Mouse (Mus musculus) ES-E14 (cell line): Measurements from ENCODE around the gene Gatad2a. TPM values are rescaled to one million over a fixed set of nuclear protein-coding genes. Genes with fewer than 3 reads are reported as not detected.

Experiments used
- DNase-seq: peaks from one replicate; pipeline ENCODE4 v3.0.0-alpha.2; 2013; ENCODE audit warnings: low read depth, low spot score
- H3K27ac ChIP-seq: 2 replicates; pipeline ENCODE4 v1.5.1; 2012; ENCODE audit warnings: low read depth, mild to moderate bottlenecking, low read length, moderate library complexity, mixed read lengths; ENCODE audit not compliant: poor library complexity, insufficient read depth, severe bottlenecking
- H3K36me3 ChIP-seq: 2 replicates; pipeline ENCODE4 v1.6.1; 2012; ENCODE audit warnings: mild to moderate bottlenecking, low read length, moderate library complexity, mixed read lengths; ENCODE audit not compliant: control insufficient read depth, poor library complexity, insufficient read depth, severe bottlenecking
- H3K4me1 ChIP-seq, 2 experiments: fragments of 150-350 bp in 1 of 2; sonication (generic) in 1 of 2; 2 replicates each; pipeline ENCODE4 v1.6.1; 2012; ENCODE audit warnings: low read length in 2 of 2, mild to moderate bottlenecking in 1 of 2, mixed read lengths in 1 of 2; ENCODE audit not compliant: control insufficient read depth in 2 of 2, insufficient read depth in 2 of 2, poor library complexity in 1 of 2
- H3K4me3 ChIP-seq, 2 experiments: fragments of 150-350 bp in 1 of 2; sonication (generic) in 1 of 2; 2 replicates each; pipeline ENCODE4 v1.5.1; 2012; ENCODE audit warnings: low read length in 2 of 2, low read depth in 1 of 2, mild to moderate bottlenecking in 1 of 2, mixed read lengths in 1 of 2; ENCODE audit not compliant: insufficient read depth in 1 of 2, poor library complexity in 1 of 2, severe bottlenecking in 1 of 2
- H3K9ac ChIP-seq: 2 replicates; pipeline ENCODE4 v1.6.1; 2012; ENCODE audit warnings: low read depth, mild to moderate bottlenecking, low read length, mixed read lengths; ENCODE audit not compliant: poor library complexity, insufficient read depth, severe bottlenecking
- H3K9me3 ChIP-seq: fragments of 150-350 bp; sonication (generic); 2 replicates; pipeline ENCODE4 v1.6.1; 2012; ENCODE audit warnings: low read depth, mild to moderate bottlenecking, low read length; ENCODE audit not compliant: control insufficient read depth, insufficient read depth
- CHD2 ChIP-seq: IDR thresholded peaks from 2 replicates; pipeline ENCODE4 v1.6.1; 2014; ENCODE audit warnings: mild to moderate bottlenecking, low read depth, low read length, inconsistent platforms
- HCFC1 ChIP-seq: IDR thresholded peaks from 2 replicates; pipeline ENCODE4 v1.6.1; 2012; ENCODE audit warnings: low read length, inconsistent platforms, borderline replicate concordance; ENCODE audit not compliant: insufficient read depth
- MAFK ChIP-seq: IDR thresholded peaks from 2 replicates; pipeline ENCODE4 v1.6.1; 2014; ENCODE audit warnings: mild to moderate bottlenecking, low read depth, low read length, inconsistent platforms; ENCODE audit not compliant: insufficient read depth
- ZC3H11A ChIP-seq: IDR thresholded peaks from 2 replicates; pipeline ENCODE4 v1.6.1; 2012; ENCODE audit warnings: low read depth, mild to moderate bottlenecking, inconsistent platforms, low read length, borderline replicate concordance
- ZNF384 ChIP-seq: IDR thresholded peaks from 2 replicates; pipeline ENCODE4 v1.6.1; 2012; ENCODE audit warnings: low read depth, low read length, inconsistent platforms
- in situ Hi-C, 2 experiments: fragments of 600-800 bp; cut with MboI; formaldehyde crosslinking; loops; one replicate each; pipeline ENCODE4 v1.15.1; 2025; ENCODE audit warnings: low sequenced_read_pairs in 2 of 2, inconsistent platforms in 1 of 2; ENCODE audit not compliant: unreplicated experiment in 2 of 2
- total RNA-seq: library from RNA; depleted of rRNA; stranded (reverse); fragments of 300-350 nt; gene quantifications from 2 replicates; pipeline ENCODE4 v1.2.3, GENCODE M21; 2012

Gene Gatad2a
- total RNA-seq, 1 experiment: 139 TPM

GRCm38 (mm10) chr8:69903063-69903542, 93.1 kb downstream of the Gatad2a start:
- TF ChIP-seq ZC3H11A (no peak), MAFK (no peak), CHD2 (no peak), HCFC1 (no peak), ZNF384 (no peak)
- Histone ChIP-seq H3K36me3 (peaks cover 4% of the 10 kb centered on the region), H3K4me1 (peaks cover 0 to 15% of the 10 kb centered on the region in 2 experiments; a peak in 2 of 4 replicates), H3K9ac (peak overlapping the region; percentile 92), H3K27ac (peak overlapping the region; percentile 64), H3K9me3 (no peaks in the 10 kb centered on the region), H3K4me3 (peak overlapping the region; percentile 65 to 67)
- DNase-seq: peak; percentile 100
- in situ Hi-C loops: no loop called here

GRCm38 (mm10) chr8:69902163-69903062, 93.8 kb downstream of the Gatad2a start, which contains the start of the genes Tssk6, Ndufa13 and Yjefn3:
TSS of gene Tssk6 (plus strand) at chr8:69902184.
TSS of gene Ndufa13 (minus strand) at chr8:69902558.
TSS of gene Yjefn3 (minus strand) at chr8:69902712.
- peak within 1 kb of the TSS; percentile 64 for H3K27ac ChIP-seq
- peak within 1 kb of the TSS; percentile 72 to 87 for H3K4me3 ChIP-seq
- H3K9ac ChIP-seq: peak within 1 kb of the TSS; percentile 92
- H3K4me1 ChIP-seq: peaks cover 0 to 16% of the 10 kb centered on the region in 2 experiments; a peak in 2 of 4 replicates
- H3K9me3 ChIP-seq: no peaks in the 10 kb centered on the region
- TF ChIP-seq ZNF384: no peak
- no peak for TF ChIP-seq HCFC1
- TF ChIP-seq MAFK: no peak
- TF ChIP-seq ZC3H11A: no peak
- no peak for TF ChIP-seq CHD2
- in situ Hi-C loops: no loop called here
- peaks cover 5% of the 10 kb centered on the region for H3K36me3 ChIP-seq
- DNase-seq: no peak

GRCm38 (mm10) chr8:69901484-69902162, 94.6 kb downstream of the Gatad2a start:
- in situ Hi-C loops: no loop called here
- H3K9ac ChIP-seq: peak overlapping the region; percentile 92
- peaks cover 0 to 16% of the 10 kb centered on the region in 2 experiments; a peak in 2 of 4 replicates for H3K4me1 ChIP-seq

GRCm38 (mm10) chr8:69900895-69901451, 95.2 kb downstream of the Gatad2a start:
- Histone ChIP-seq H3K9me3 (no peaks in the 10 kb centered on the region), H3K27ac (peak overlapping the region; percentile 53), H3K9ac (peak overlapping the region; percentile 83), H3K4me3 (peak overlapping the region; percentile 72 to 87), H3K4me1 (peaks cover 0 to 16% of the 10 kb centered on the region in 2 experiments; a peak in 2 of 4 replicates), H3K36me3 (peaks cover 15% of the 10 kb centered on the region)
- in situ Hi-C loops: no loop called here
- TF ChIP-seq CHD2 (no peak), ZNF384 (peak; percentile 84; the same call in 1 of the 2 replicates), MAFK (no peak)
- no peak for DNase-seq

More at GRCm38 (mm10) chr8:69901484-69902162, 94.6 kb downstream of the Gatad2a start:
- peak; percentile 91 for DNase-seq
- Histone ChIP-seq H3K9me3 (no peaks in the 10 kb centered on the region), H3K36me3 (peaks cover 10% of the 10 kb centered on the region), H3K4me3 (peak overlapping the region; percentile 72 to 87), H3K27ac (peak overlapping the region; percentile 56)
- peak; percentile 97 for TF ChIP-seq HCFC1
- no peak for TF ChIP-seq ZNF384
